Mouse (Mus musculus): ENCODE measurements around the gene Gm42791. TPM values are rescaled to one million over a fixed set of nuclear protein-coding genes. Genes with fewer than 3 reads are reported as not detected.
A peak's percentile ranks its signal among the peaks of the same experiment; 100 is the strongest.

Gm42791 gene
- polyA plus RNA-seq, 1 experiment from 2014 or later, result 0.42 TPM

DNA sequence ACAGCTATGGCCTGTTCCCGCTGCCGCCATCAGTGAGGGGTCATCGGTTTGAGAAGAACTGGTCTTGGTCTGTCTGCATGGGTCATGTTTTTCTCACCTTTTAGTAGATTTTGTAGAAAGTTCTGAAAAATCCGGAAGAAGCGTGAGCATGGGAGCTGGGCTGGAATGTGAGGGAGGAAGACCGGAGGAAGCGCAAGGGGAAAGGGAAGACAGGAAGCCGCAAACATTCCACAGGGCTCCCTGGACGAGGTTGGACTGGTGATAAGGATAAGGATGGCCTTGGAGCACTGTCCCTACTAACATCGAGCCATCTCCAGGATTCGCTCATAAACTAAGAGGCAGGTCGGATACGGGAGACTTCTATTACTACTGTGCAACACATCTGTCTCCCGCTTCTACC is 3.6 kb upstream of the Gm42791 start:
- DNase-seq (no peak), ATAC-seq (no peak)
- 76% methylated on average over 14 of the region's 14 CpGs for WGBS (ENCODE audit: insufficient replicate concordance)
- Histone ChIP-seq H3K27ac (ENCODE audit: low read depth) (no peak overlapping the region), H3K4me1 (ENCODE audit: insufficient read depth) (peaks cover 7% of the 10 kb centered on the region; the same call in 1 of the 2 replicates), H3K4me2 (ENCODE audit: low read depth, low read length) (no peak overlapping the region), H3K9me3 (ENCODE audit: low read length) (no peaks in the 10 kb centered on the region), H3K27me3 (ENCODE audit: insufficient read depth, low read length) (no peaks in the 10 kb centered on the region), H3K9ac (replicated peaks) (no peak overlapping the region), H3K4me3 (ENCODE audit: low read depth, low read length) (no peak overlapping the region), H3K36me3 (replicated peaks; ENCODE audit: insufficient read depth, low read length) (no peaks in the 10 kb centered on the region)
- TF ChIP-seq CTCF (IDR thresholded peaks at IDR 0.05; ENCODE audit: low read depth), result no peak
- no peak for TF ChIP-seq EP300 (IDR thresholded peaks at IDR 0.05; ENCODE audit: low read depth)

DNA sequence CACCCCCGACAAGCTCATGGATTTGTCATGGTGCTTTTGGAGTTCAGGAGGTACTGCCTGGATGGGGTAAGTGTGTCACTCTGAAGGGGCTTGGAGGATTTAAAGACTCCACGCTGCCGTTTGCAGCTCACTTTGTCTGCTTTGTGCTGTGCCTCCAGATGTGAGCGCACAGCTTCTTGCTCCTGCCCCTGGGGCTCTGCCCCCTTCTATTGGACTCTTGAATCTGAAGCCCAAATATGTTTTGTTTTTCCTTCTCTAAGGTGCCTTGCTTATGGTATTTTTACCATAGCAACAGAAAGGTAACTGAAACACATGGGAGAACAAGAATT is 1.7 kb upstream of the Gm42791 start:
- Histone ChIP-seq H3K9me3 (ENCODE audit: low read length) (no peaks in the 10 kb centered on the region), H3K9ac (replicated peaks) (no peak overlapping the region), H3K4me2 (ENCODE audit: low read depth, low read length) (no peak overlapping the region), H3K27ac (ENCODE audit: low read depth) (no peak overlapping the region), H3K4me1 (ENCODE audit: insufficient read depth) (peaks cover 7% of the 10 kb centered on the region; the same call in 1 of the 2 replicates), H3K4me3 (ENCODE audit: low read depth, low read length) (no peak overlapping the region), H3K36me3 (replicated peaks; ENCODE audit: insufficient read depth, low read length) (no peaks in the 10 kb centered on the region), H3K27me3 (ENCODE audit: insufficient read depth, low read length) (no peaks in the 10 kb centered on the region)
- DNase-seq (no peak), ATAC-seq (no peak)
- TF ChIP-seq CTCF (IDR thresholded peaks at IDR 0.05; ENCODE audit: low read depth), result no peak
- no peak for TF ChIP-seq EP300 (IDR thresholded peaks at IDR 0.05; ENCODE audit: low read depth)
- 68% methylated on average over 4 of the region's 4 CpGs for WGBS (ENCODE audit: insufficient replicate concordance)

DNA sequence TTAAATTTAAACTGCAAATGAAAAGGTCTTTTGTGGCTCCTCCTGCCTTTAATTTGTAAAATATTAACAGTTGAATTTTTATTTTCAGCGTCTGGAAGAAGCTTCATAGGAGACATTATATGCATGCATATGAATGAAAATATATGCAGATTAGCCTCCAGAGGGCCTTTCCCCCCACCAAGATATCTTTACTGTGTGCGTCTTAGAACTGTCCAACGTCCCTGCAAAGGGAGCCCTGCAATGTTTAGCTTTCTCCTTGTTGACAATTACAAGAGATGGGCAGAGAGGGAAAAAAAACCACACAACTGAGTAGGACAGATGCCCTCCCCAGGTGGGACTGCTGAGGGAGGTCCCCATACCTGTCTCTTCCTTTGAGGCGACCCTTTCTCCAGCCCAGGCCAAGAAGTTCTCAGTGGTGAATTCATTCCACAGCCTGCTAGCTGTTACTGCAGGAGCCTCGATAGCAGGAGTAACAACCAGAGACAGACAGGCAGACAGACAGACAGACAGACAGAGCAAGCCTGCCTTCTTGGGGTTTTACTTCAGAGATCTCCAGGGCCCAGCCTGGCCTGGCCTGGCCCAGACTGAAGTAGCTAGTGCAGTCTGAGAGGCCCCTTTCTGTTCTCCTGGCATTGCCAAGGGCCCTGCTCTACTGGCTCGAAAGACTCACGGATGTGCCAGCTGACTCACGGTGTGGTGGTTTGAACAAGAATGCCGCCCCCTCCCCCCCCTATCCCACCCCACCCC is 1.2 kb upstream of the Gm42791 start:
- Histone ChIP-seq H3K27ac (ENCODE audit: low read depth) (peak overlapping the region; percentile 85), H3K4me1 (ENCODE audit: insufficient read depth) (peaks cover 7% of the 10 kb centered on the region; the same call in 1 of the 2 replicates), H3K36me3 (replicated peaks; ENCODE audit: insufficient read depth, low read length) (no peaks in the 10 kb centered on the region), H3K4me2 (ENCODE audit: low read depth, low read length) (no peak overlapping the region), H3K9ac (replicated peaks) (no peak overlapping the region), H3K9me3 (ENCODE audit: low read length) (no peaks in the 10 kb centered on the region), H3K4me3 (ENCODE audit: low read depth, low read length) (no peak overlapping the region), H3K27me3 (ENCODE audit: insufficient read depth, low read length) (no peaks in the 10 kb centered on the region)
- TF ChIP-seq CTCF (IDR thresholded peaks at IDR 0.05; ENCODE audit: low read depth) (no peak), EP300 (IDR thresholded peaks at IDR 0.05; ENCODE audit: low read depth) (no peak)
- DNase-seq (no peak), ATAC-seq (no peak)
- 69% methylated on average over 9 of the region's 9 CpGs for WGBS (ENCODE audit: insufficient replicate concordance)

DNA sequence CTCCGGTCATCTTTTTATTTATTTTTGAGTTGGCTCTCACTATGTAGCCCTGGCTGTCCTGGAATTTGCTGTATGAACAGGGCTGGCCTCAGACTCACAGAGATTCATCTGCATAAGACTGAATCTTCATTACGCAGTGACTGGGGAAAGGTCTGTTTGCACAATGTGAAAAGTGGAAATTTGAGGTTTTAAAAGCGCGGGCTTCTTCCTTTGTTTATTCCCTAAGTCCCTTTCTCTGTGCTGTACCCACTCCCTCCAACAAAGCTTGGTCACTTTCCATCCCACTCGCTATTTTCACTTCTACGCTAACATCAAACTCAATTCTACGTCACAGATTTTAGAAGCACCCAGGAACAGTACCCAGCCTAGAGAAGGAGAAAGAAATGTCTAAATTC is 639 bp downstream of the Gm42791 start:
- Histone ChIP-seq H3K4me2 (ENCODE audit: low read depth, low read length) (peak overlapping the region; percentile 75), H3K27ac (ENCODE audit: low read depth) (peak overlapping the region; percentile 85), H3K4me3 (ENCODE audit: low read depth, low read length) (peak overlapping the region; percentile 51), H3K27me3 (ENCODE audit: insufficient read depth, low read length) (no peaks in the 10 kb centered on the region), H3K9ac (replicated peaks) (peak overlapping the region; percentile 52), H3K36me3 (replicated peaks; ENCODE audit: insufficient read depth, low read length) (no peaks in the 10 kb centered on the region), H3K4me1 (ENCODE audit: insufficient read depth) (peaks cover 7% of the 10 kb centered on the region; the same call in 1 of the 2 replicates), H3K9me3 (ENCODE audit: low read length) (no peaks in the 10 kb centered on the region)
- no peak for ATAC-seq
- TF ChIP-seq EP300 (IDR thresholded peaks at IDR 0.05; ENCODE audit: low read depth), result no peak
- no peak for TF ChIP-seq CTCF (IDR thresholded peaks at IDR 0.05; ENCODE audit: low read depth)
- no peak for DNase-seq
- WGBS (ENCODE audit: insufficient replicate concordance), result 44% methylated on average over 7 of the region's 7 CpGs

DNA sequence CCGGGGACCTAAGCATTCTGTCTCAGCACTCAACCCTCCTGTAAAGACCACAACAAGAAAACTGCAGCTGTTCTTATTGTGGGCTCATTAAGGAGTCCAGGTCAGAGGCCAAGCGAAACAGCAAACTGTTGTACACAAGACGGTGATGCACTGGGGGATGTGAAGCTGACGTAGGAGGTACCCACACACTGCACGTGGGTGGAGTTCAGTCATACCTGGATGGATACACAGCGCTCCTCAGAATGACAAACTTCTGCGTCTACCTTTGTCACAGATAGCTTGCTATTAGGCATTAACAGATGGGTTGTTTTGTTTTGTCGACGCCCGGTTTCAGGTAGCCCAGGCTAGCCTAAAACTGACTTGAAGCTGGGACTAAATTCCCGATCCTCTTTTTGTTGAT is 2.3 kb downstream of the Gm42791 start:
- no peaks in the 10 kb centered on the region for H3K36me3 ChIP-seq (replicated peaks; ENCODE audit: insufficient read depth, low read length)
- peaks cover 7% of the 10 kb centered on the region; the same call in 1 of the 2 replicates for H3K4me1 ChIP-seq (ENCODE audit: insufficient read depth)
- no peak overlapping the region for H3K27ac ChIP-seq (ENCODE audit: low read depth)
- H3K4me3 ChIP-seq (ENCODE audit: low read depth, low read length), result no peak overlapping the region
- H3K9me3 ChIP-seq (ENCODE audit: low read length), result peaks cover 4% of the 10 kb centered on the region
- no peaks in the 10 kb centered on the region for H3K27me3 ChIP-seq (ENCODE audit: insufficient read depth, low read length)
- no peak for DNase-seq
- no peak overlapping the region for H3K4me2 ChIP-seq (ENCODE audit: low read depth, low read length)
- H3K9ac ChIP-seq (replicated peaks), result no peak overlapping the region
- no peak for ATAC-seq
- WGBS (ENCODE audit: insufficient replicate concordance), result 89% methylated on average over 11 of the region's 11 CpGs
- TF ChIP-seq EP300 (IDR thresholded peaks at IDR 0.05; ENCODE audit: low read depth) (no peak), CTCF (IDR thresholded peaks at IDR 0.05; ENCODE audit: low read depth) (no peak)

DNA sequence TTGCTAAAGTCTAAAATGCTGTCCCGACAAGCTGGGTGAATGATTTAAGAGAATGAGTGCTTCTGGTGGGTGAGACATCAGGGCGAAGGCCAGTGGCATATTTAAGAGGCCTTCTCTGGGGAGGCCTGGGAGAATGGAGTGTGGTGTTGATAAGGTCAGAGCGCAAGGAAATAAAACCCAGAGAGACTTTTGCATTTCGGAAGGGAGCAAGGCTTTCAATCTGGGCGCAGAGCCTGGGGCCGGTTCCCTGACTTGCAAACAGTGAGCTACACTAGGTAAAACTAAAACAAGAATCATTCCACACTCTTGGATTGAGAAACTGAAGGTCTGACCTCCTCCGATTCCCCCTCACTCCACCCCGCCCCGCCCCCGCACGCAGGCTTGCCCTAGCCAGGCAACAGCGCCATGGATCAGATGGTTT is 4.0 kb downstream of the Gm42791 start:
- TF ChIP-seq CTCF (IDR thresholded peaks at IDR 0.05; ENCODE audit: low read depth), result no peak
- no peak for TF ChIP-seq EP300 (IDR thresholded peaks at IDR 0.05; ENCODE audit: low read depth)
- Histone ChIP-seq H3K27me3 (ENCODE audit: insufficient read depth, low read length) (no peaks in the 10 kb centered on the region), H3K4me2 (ENCODE audit: low read depth, low read length) (peak overlapping the region; percentile 19; the same call in 1 of the 2 replicates), H3K27ac (ENCODE audit: low read depth) (peak overlapping the region; percentile 56), H3K9me3 (ENCODE audit: low read length) (peaks cover 7% of the 10 kb centered on the region), H3K36me3 (replicated peaks; ENCODE audit: insufficient read depth, low read length) (no peaks in the 10 kb centered on the region), H3K4me3 (ENCODE audit: low read depth, low read length) (no peak overlapping the region), H3K9ac (replicated peaks) (no peak overlapping the region), H3K4me1 (ENCODE audit: insufficient read depth) (peaks cover 3% of the 10 kb centered on the region; the same call in 1 of the 2 replicates)
- 73% methylated on average over 12 of the region's 12 CpGs for WGBS (ENCODE audit: insufficient replicate concordance)
- DNase-seq (no peak), ATAC-seq (no peak)

Data from liver, postnatal 0 days (tissue).